Mouse (Mus musculus) embryo, embryonic 10 days (tissue): Measurements from ENCODE around the gene Olfr380.

Source experiments
- DNase-seq: peaks from one replicate; pipeline ENCODE4 v3.0.0-alpha.2; 2015; ENCODE audit warnings: low spot score

The Olfr380 gene

GRCm38 (mm10) chr11:73457408-73457807 lies at the start of gene Olfr380:
TSS of gene Olfr380 (minus strand) at chr11:73457508.
- DNase-seq: no peak

- no peak for DNase-seq
Observed at GRCm38 (mm10) chr11:73491503-73491902, 34.2 kb upstream of the Olfr380 start, which contains the start of gene Olfr381. TSS of gene Olfr381 (minus strand) at chr11:73491603.

- no peak for DNase-seq
Observed at GRCm38 (mm10) chr11:73428377-73428776, 28.9 kb downstream of the Olfr380 start, which contains the start of gene Olfr378. TSS of gene Olfr378 (minus strand) at chr11:73428477.
